ENCODE assay signal across 9 mouse cellular contexts in the genomic region with DNA sequence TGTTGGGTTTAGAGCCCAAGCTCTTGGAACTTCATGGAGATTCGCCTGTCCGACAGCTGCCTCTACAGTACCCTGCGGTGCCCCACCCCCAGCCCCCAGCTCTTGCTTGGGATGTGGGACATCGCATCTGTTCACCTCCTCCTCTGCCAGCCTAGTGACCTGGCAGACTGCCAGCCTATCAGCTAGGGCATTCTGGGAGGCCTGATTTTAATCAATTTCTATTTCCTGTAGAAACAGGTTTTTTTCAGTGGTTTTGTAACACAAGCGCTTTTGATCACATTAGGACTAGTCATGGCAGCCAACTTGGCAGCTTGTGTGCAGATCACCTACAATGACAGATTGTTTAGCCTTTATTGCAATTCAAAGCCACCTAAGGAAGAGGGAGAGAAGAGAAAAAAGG.
A peak's percentile ranks its signal among the peaks of the same experiment; 100 is the strongest.
DNase-seq lines count a peak whose midpoint lies in the region; ATAC-seq and TF ChIP-seq lines count a peak whose summit lies in the region.
"Had no signal": no experiment of that assay in that cellular context is flagged by ENCODE, and none has a peak within 500 bp of the region (broad histone marks: within the 10 kb centered on the region; RNA-seq: fewer than 3 reads in every experiment).

No protein-coding gene starts in this region.

- WGBS in neural tube, embryonic 11.5 days: 86% methylated on average over 5 of the region's 5 CpGs
- WGBS in forebrain, postnatal 0 days: 29% methylated on average over 5 of the region's 5 CpGs
- WGBS in midbrain, embryonic 16.5 days: 47% methylated on average over 5 of the region's 5 CpGs

- no peaks in the 10 kb centered on the region for H3K36me3 ChIP-seq in neural tube, embryonic 11.5 days (ENCODE audit: control insufficient read depth, insufficient read depth, low read length)
- no peaks in the 10 kb centered on the region for H3K36me3 ChIP-seq in forebrain, postnatal 0 days (ENCODE audit: insufficient read depth)
- H3K36me3 ChIP-seq in midbrain, embryonic 16.5 days (ENCODE audit: control insufficient read depth, insufficient read depth, low read length): no peaks in the 10 kb centered on the region

- H3K4me2 ChIP-seq in neural tube, embryonic 11.5 days (ENCODE audit: low read depth): no peak overlapping the region
- H3K4me2 ChIP-seq in forebrain, postnatal 0 days (ENCODE audit: low read depth): no peak overlapping the region
- no peak overlapping the region for H3K4me2 ChIP-seq in midbrain, embryonic 16.5 days (ENCODE audit: low read length)

- no peak for TF ChIP-seq CTCF in forebrain, postnatal 0 days (IDR thresholded peaks at IDR 0.05; ENCODE audit: low read depth)

- H3K27me3 ChIP-seq in neural tube, embryonic 11.5 days (ENCODE audit: control insufficient read depth, insufficient read depth, low read length): no peaks in the 10 kb centered on the region
- H3K27me3 ChIP-seq in forebrain, postnatal 0 days (ENCODE audit: insufficient read depth, low read length): no peaks in the 10 kb centered on the region
- H3K27me3 ChIP-seq in midbrain, embryonic 16.5 days (ENCODE audit: control insufficient read depth, insufficient read depth, low read depth, low read length): no peaks in the 10 kb centered on the region

- no peak for ATAC-seq in neural tube, embryonic 11.5 days (ENCODE audit: insufficient read depth, low FRiP score, low TSS enrichment)
- ATAC-seq in forebrain, postnatal 0 days: peak; percentile 66
- peak; percentile 44; the same call in 1 of the 2 replicates for ATAC-seq in midbrain, embryonic 16.5 days

- H3K4me1 ChIP-seq in neural tube, embryonic 11.5 days (ENCODE audit: control insufficient read depth, insufficient read depth, low read length): no peaks in the 10 kb centered on the region
- H3K4me1 ChIP-seq in forebrain, postnatal 0 days (ENCODE audit: insufficient read depth): 0 out of 2 replicates have a peak, but pooled peaks cover 5% of the 10 kb centered on the region
- H3K4me1 ChIP-seq in midbrain, embryonic 16.5 days (ENCODE audit: control insufficient read depth, insufficient read depth, low read length): 0 out of 2 replicates have a peak, but pooled peaks cover 6% of the 10 kb centered on the region

- H3K9me3 ChIP-seq in neural tube, embryonic 11.5 days (ENCODE audit: control insufficient read depth, low read length): no peaks in the 10 kb centered on the region
- H3K9me3 ChIP-seq in forebrain, postnatal 0 days (ENCODE audit: low read length): no peaks in the 10 kb centered on the region
- no peaks in the 10 kb centered on the region for H3K9me3 ChIP-seq in midbrain, embryonic 16.5 days (replicated peaks; ENCODE audit: control insufficient read depth, low read length, poor library complexity, severe bottlenecking)

- H3K9ac ChIP-seq in neural tube, embryonic 11.5 days (ENCODE audit: low read length): no peak overlapping the region
- no peak overlapping the region for H3K9ac ChIP-seq in forebrain, postnatal 0 days
- H3K9ac ChIP-seq in midbrain, embryonic 16.5 days (ENCODE audit: low read depth, low read length): no peak overlapping the region

- H3K27ac ChIP-seq in neural tube, embryonic 11.5 days (ENCODE audit: low read depth, low read length): no peak overlapping the region
- peak overlapping the region; percentile 9 for H3K27ac ChIP-seq in forebrain, postnatal 0 days (ENCODE audit: low read depth, low read length)
- H3K27ac ChIP-seq in midbrain, embryonic 16.5 days (ENCODE audit: low read length): peak overlapping the region; percentile 19
- H3K27ac ChIP-seq: macrophage had no signal

- no peak overlapping the region for H3K4me3 ChIP-seq in neural tube, embryonic 11.5 days (ENCODE audit: low read depth, low read length)
- no peak overlapping the region for H3K4me3 ChIP-seq in forebrain, postnatal 0 days (ENCODE audit: low read depth, low read length)
- no peak overlapping the region for H3K4me3 ChIP-seq in midbrain, embryonic 16.5 days (ENCODE audit: low read depth, low read length)

- peak; percentile 16 for DNase-seq in neural tube, embryonic 11.5 days (ENCODE audit: low spot score)
- no peak for DNase-seq in neural tube, embryonic 10.5 days (ENCODE audit: extremely low spot score, low spot score)
- peak; percentile 93 to 95 for DNase-seq in cerebellum, postnatal 10 days
- peak; percentile 54 for DNase-seq in forebrain, postnatal 0 days
- DNase-seq in ovary, postnatal 36 days (ENCODE audit: low spot score): no peak
- DNase-seq in spleen, postnatal 36 days (ENCODE audit: low spot score in 2 of 2): no peak
- no peak for DNase-seq in c-Kit-positive CD71-positive TER-119-positive erythroid progenitor cells, embryonic 14.5 days (ENCODE audit: low spot score)

Comparison
In these comparisons a context has a peak if more than half of its experiments do, and no peak if none do; other contexts are left out.
1. DNase-seq: peak in neural tube, embryonic 11.5 days (single experiment), cerebellum, postnatal 10 days (2 of 2) and forebrain, postnatal 0 days (single experiment); none in neural tube, embryonic 10.5 days (single experiment), ovary, postnatal 36 days (single experiment), spleen, postnatal 36 days (0 of 2) and c-Kit-positive CD71-positive TER-119-positive erythroid progenitor cells, embryonic 14.5 days (single experiment).